Mouse (Mus musculus) stomach, embryonic 15.5 days (tissue): Measurements from ENCODE around the gene Sdc4. TPM values are rescaled to one million over a fixed set of nuclear protein-coding genes. Genes with fewer than 3 reads are reported as not detected.
A peak's percentile ranks its signal among the peaks of the same experiment; 100 is the strongest.

Experiments used
- ATAC-seq: fragments of 200-750 bp; cut with Nextera tagmentation; 2 replicates; pipeline ENCODE4 v1.8.0; 2017; ENCODE audit warnings: low read depth, moderate number of reproducible peaks, moderate TSS enrichment; ENCODE audit not compliant: insufficient read depth, low FRiP score
- H3K27ac ChIP-seq: fragments of 300-500 bp; sonication (generic); 2 replicates; pipeline ENCODE4 v1.5.1; 2015; ENCODE audit warnings: mild to moderate bottlenecking, inconsistent platforms
- H3K27me3 ChIP-seq: fragments of 300-500 bp; sonication (generic); replicated peaks from 2 replicates; pipeline ENCODE4 v1.6.1; 2015; ENCODE audit warnings: inconsistent platforms
- H3K36me3 ChIP-seq: fragments of 300-500 bp; sonication (generic); 2 replicates; pipeline ENCODE4 v1.6.1; 2015; ENCODE audit warnings: inconsistent platforms
- H3K4me1 ChIP-seq: fragments of 300-500 bp; sonication (generic); 2 replicates; pipeline ENCODE4 v1.6.1; 2015; ENCODE audit warnings: inconsistent platforms
- H3K4me2 ChIP-seq: fragments of 300-500 bp; sonication (generic); 2 replicates; pipeline ENCODE4 v1.6.1; 2015; ENCODE audit warnings: mild to moderate bottlenecking, inconsistent platforms
- H3K4me3 ChIP-seq: fragments of 300-500 bp; sonication (generic); replicated peaks from 2 replicates; pipeline ENCODE4 v1.5.1; 2015; ENCODE audit warnings: inconsistent platforms
- H3K9ac ChIP-seq: fragments of 300-500 bp; sonication (generic); 2 replicates; pipeline ENCODE4 v1.6.1; 2015; ENCODE audit warnings: inconsistent platforms
- H3K9me3 ChIP-seq: fragments of 300-500 bp; sonication (generic); 2 replicates; pipeline ENCODE4 v1.6.1; 2016; ENCODE audit warnings: inconsistent platforms
- WGBS: fragments of 180-500 bp; shearing (Covaris S2); methylation state at CpG from one replicate; pipeline ENCODE4 v1.1.7; 2015; 5-methylcytosine and 5-hydroxymethylcytosine counted together
- polyA plus RNA-seq: library from polyadenylated mRNA; unstranded; fragments of >200 nt; fragmentation: Nextera tagmentation; extraction: Ambion mirVana; gene quantifications from 2 replicates; pipeline ENCODE4 v1.2.1, GENCODE M21; 2015

Gene Sdc4
- 132 and 135 TPM in 2 replicates for polyA plus RNA-seq

GRCm38 (mm10) chr2:164443460-164444000 is at the start of gene Sdc4:
Gene Sdc4, minus strand, starts transcription at chr2:164443887.
- Histone ChIP-seq H3K4me3 (peak within 1 kb of the TSS; percentile 57), H3K27me3 (no peaks in the 10 kb centered on the region), H3K9ac (peak within 1 kb of the TSS; percentile 57), H3K9me3 (no peaks in the 10 kb centered on the region), H3K4me1 (peaks cover 36% of the 10 kb centered on the region), H3K36me3 (no peaks in the 10 kb centered on the region), H3K4me2 (peak within 1 kb of the TSS; percentile 73), H3K27ac (peak within 1 kb of the TSS; percentile 86)
- ATAC-seq = no peak
- WGBS = 9% methylated on average over 18 of the region's 18 CpGs

- 70% methylated on average over 9 of the region's 9 CpGs for WGBS
- H3K4me3 ChIP-seq = no peak overlapping the region
Measured at GRCm38 (mm10) chr2:164487812-164488211, 44.1 kb upstream of the Sdc4 start.

GRCm38 (mm10) chr2:164487115-164487527 is 43.4 kb upstream of the Sdc4 start:
- Histone ChIP-seq H3K27me3 (peaks cover 5% of the 10 kb centered on the region; the same call in 1 of the 2 replicates), H3K36me3 (0 out of 2 replicates have a peak, but pooled peaks cover 5% of the 10 kb centered on the region), H3K9ac (peak overlapping the region; percentile 54), H3K4me2 (peak overlapping the region; percentile 100), H3K4me1 (peaks cover 11% of the 10 kb centered on the region; the same call in 1 of the 2 replicates), H3K27ac (no peak overlapping the region), H3K4me3 (peak overlapping the region; percentile 74), H3K9me3 (no peaks in the 10 kb centered on the region)
- WGBS = 10% methylated on average over 11 of the region's 11 CpGs
- no peak for ATAC-seq

More at GRCm38 (mm10) chr2:164487812-164488211, 44.1 kb upstream of the Sdc4 start:
- Histone ChIP-seq H3K9ac (no peak overlapping the region), H3K4me1 (peaks cover 11% of the 10 kb centered on the region; the same call in 1 of the 2 replicates), H3K36me3 (0 out of 2 replicates have a peak, but pooled peaks cover 5% of the 10 kb centered on the region), H3K4me2 (no peak overlapping the region), H3K27ac (no peak overlapping the region), H3K9me3 (no peaks in the 10 kb centered on the region), H3K27me3 (peaks cover 5% of the 10 kb centered on the region; the same call in 1 of the 2 replicates)
- no peak for ATAC-seq

- WGBS = under 1% methylated on average over 77 of the region's 90 CpGs
- H3K27ac ChIP-seq = no peak overlapping the region
Measured at GRCm38 (mm10) chr2:164486258-164487114, 42.8 kb upstream of the Sdc4 start.

GRCm38 (mm10) chr2:164485681-164486257 is 42.1 kb upstream of the Sdc4 start, which contains the start of gene Dbndd2:
Gene Dbndd2, plus strand, starts transcription at chr2:164486106.
- Histone ChIP-seq H3K4me3 (peak within 1 kb of the TSS; percentile 74), H3K4me1 (peaks cover 11% of the 10 kb centered on the region; the same call in 1 of the 2 replicates), H3K9me3 (no peaks in the 10 kb centered on the region), H3K9ac (peak within 1 kb of the TSS; percentile 54), H3K27me3 (peaks cover 5% of the 10 kb centered on the region; the same call in 1 of the 2 replicates), H3K36me3 (0 out of 2 replicates have a peak, but pooled peaks cover 5% of the 10 kb centered on the region), H3K27ac (no peak within 1 kb of the TSS), H3K4me2 (peak within 1 kb of the TSS; percentile 100)
- ATAC-seq = peak; percentile 59
- WGBS = 4% methylated on average over 25 of the region's 26 CpGs

More at GRCm38 (mm10) chr2:164486258-164487114, 42.8 kb upstream of the Sdc4 start:
- H3K4me2 ChIP-seq = peak overlapping the region; percentile 100
- H3K4me1 ChIP-seq = peaks cover 11% of the 10 kb centered on the region; the same call in 1 of the 2 replicates
- H3K27me3 ChIP-seq = peaks cover 5% of the 10 kb centered on the region; the same call in 1 of the 2 replicates
- H3K9me3 ChIP-seq = no peaks in the 10 kb centered on the region
- H3K9ac ChIP-seq = peak overlapping the region; percentile 54
- H3K4me3 ChIP-seq = peak overlapping the region; percentile 74
- H3K36me3 ChIP-seq = 0 out of 2 replicates have a peak, but pooled peaks cover 5% of the 10 kb centered on the region
- ATAC-seq = peak; percentile 65

- Histone ChIP-seq H3K36me3 (0 out of 2 replicates have a peak, but pooled peaks cover 2% of the 10 kb centered on the region), H3K27me3 (no peaks in the 10 kb centered on the region), H3K4me2 (no peak within 1 kb of the TSS), H3K9me3 (no peaks in the 10 kb centered on the region), H3K4me1 (no peaks in the 10 kb centered on the region), H3K27ac (no peak within 1 kb of the TSS), H3K4me3 (no peak within 1 kb of the TSS), H3K9ac (no peak within 1 kb of the TSS)
- WGBS = 83% methylated on average over 6 of the region's 6 CpGs
- ATAC-seq = no peak
Measured at GRCm38 (mm10) chr2:164473624-164474023, 29.9 kb upstream of the Sdc4 start, which contains the start of gene Trp53tg5. Gene Trp53tg5, minus strand, starts transcription at chr2:164473724.

GRCm38 (mm10) chr2:164470254-164470653 is 26.6 kb upstream of the Sdc4 start:
- ATAC-seq = no peak
- H3K4me2 ChIP-seq = no peak overlapping the region
- H3K4me1 ChIP-seq = no peaks in the 10 kb centered on the region
- H3K27me3 ChIP-seq = no peaks in the 10 kb centered on the region
- H3K36me3 ChIP-seq = 0 out of 2 replicates have a peak, but pooled peaks cover 6% of the 10 kb centered on the region
- H3K9ac ChIP-seq = no peak overlapping the region
- WGBS = 28% methylated on average over 10 of the region's 10 CpGs
- no peaks in the 10 kb centered on the region for H3K9me3 ChIP-seq
- H3K27ac ChIP-seq = no peak overlapping the region
- no peak overlapping the region for H3K4me3 ChIP-seq

- Histone ChIP-seq H3K9ac (no peak overlapping the region), H3K4me3 (no peak overlapping the region), H3K9me3 (no peaks in the 10 kb centered on the region), H3K27ac (no peak overlapping the region), H3K4me1 (peaks cover 4% of the 10 kb centered on the region), H3K4me2 (no peak overlapping the region), H3K27me3 (no peaks in the 10 kb centered on the region), H3K36me3 (peaks cover 15% of the 10 kb centered on the region)
- WGBS = 70% methylated on average over 5 of the region's 5 CpGs
- ATAC-seq = no peak
Measured at GRCm38 (mm10) chr2:164466787-164467186, 23.1 kb upstream of the Sdc4 start.

- no peaks in the 10 kb centered on the region for H3K9me3 ChIP-seq
- H3K4me1 ChIP-seq = peaks cover 5% of the 10 kb centered on the region
- H3K4me3 ChIP-seq = no peak overlapping the region
- no peak overlapping the region for H3K4me2 ChIP-seq
- H3K9ac ChIP-seq = no peak overlapping the region
- peaks cover 15% of the 10 kb centered on the region for H3K36me3 ChIP-seq
- ATAC-seq = no peak
- no peaks in the 10 kb centered on the region for H3K27me3 ChIP-seq
- no peak overlapping the region for H3K27ac ChIP-seq
Measured at GRCm38 (mm10) chr2:164465161-164465560, 21.5 kb upstream of the Sdc4 start.

- H3K4me3 ChIP-seq = peak within 1 kb of the TSS; percentile 68
- peaks cover 15% of the 10 kb centered on the region for H3K36me3 ChIP-seq
Measured at GRCm38 (mm10) chr2:164460745-164461551, 17.3 kb upstream of the Sdc4 start, which contains the start of gene Gm20458. Gene Gm20458, plus strand, starts transcription at chr2:164460967.

GRCm38 (mm10) chr2:164458535-164458934 is 14.8 kb upstream of the Sdc4 start:
- Histone ChIP-seq H3K4me1 (peaks cover 31% of the 10 kb centered on the region), H3K4me3 (no peak overlapping the region), H3K9me3 (no peaks in the 10 kb centered on the region), H3K9ac (no peak overlapping the region), H3K27ac (peak overlapping the region; percentile 83), H3K36me3 (no peaks in the 10 kb centered on the region), H3K27me3 (no peaks in the 10 kb centered on the region), H3K4me2 (0 out of 2 replicates have a peak overlapping the region, but pooled peaks have one; percentile 11)
- 64% methylated on average over 8 of the region's 8 CpGs for WGBS
- no peak for ATAC-seq

More at GRCm38 (mm10) chr2:164460745-164461551, 17.3 kb upstream of the Sdc4 start, which contains the start of gene Gm20458:
- Histone ChIP-seq H3K4me2 (peak within 1 kb of the TSS; percentile 63), H3K27me3 (no peaks in the 10 kb centered on the region), H3K9ac (peak within 1 kb of the TSS; percentile 55; the same call in 1 of the 2 replicates), H3K4me1 (peaks cover 13% of the 10 kb centered on the region), H3K9me3 (no peaks in the 10 kb centered on the region), H3K27ac (peak within 1 kb of the TSS; percentile 82)
- under 1% methylated on average over 69 of the region's 79 CpGs for WGBS
- ATAC-seq = peak; percentile 94
